Mouse (Mus musculus): ENCODE results near the gene Kbtbd2. TPM values are rescaled to one million over a fixed set of nuclear protein-coding genes. Genes with fewer than 3 reads are reported as not detected.

Gene Kbtbd2
- polyA plus RNA-seq, 1 experiment: 11.6 TPM

DNA sequence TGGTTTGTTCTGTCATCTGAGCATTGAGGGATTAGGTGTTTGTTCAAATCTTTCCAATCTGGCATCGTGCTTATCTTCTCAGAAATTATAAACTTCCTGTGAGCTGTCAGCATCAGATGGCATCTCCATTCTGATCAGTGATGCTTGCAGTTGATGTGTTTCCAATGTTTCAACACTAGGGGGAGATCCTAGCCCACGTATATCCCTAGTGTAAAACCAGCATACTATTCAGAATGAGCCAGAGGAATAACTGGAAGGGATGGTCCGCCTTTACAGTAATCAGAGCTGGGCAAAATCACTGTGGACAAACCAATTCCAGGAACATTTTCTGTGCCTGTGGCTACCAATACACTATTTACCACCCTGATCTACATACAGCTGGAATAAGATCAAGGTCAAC, 11.0 kb upstream of the Kbtbd2 start:
- Histone ChIP-seq H3K27me3 (ENCODE audit: control insufficient read depth, insufficient read depth, insufficient read length) (no peaks in the 10 kb centered on the region), H3K4me2 (ENCODE audit: low read depth) (no peak overlapping the region), H3K4me3 (no peak overlapping the region), H3K79me2 (ENCODE audit: control insufficient read depth, insufficient read depth) (no peaks in the 10 kb centered on the region), H3K36me3 (ENCODE audit: control insufficient read depth, insufficient read depth) (no peaks in the 10 kb centered on the region), H3ac (ENCODE audit: control insufficient read depth, insufficient read length) (no peak overlapping the region)
- TF ChIP-seq MYOD1 (IDR thresholded peaks at IDR 0.05; ENCODE audit: control insufficient read depth in 1 of 3, insufficient read length in 2 of 3, low read depth in 2 of 3): no peak
- no peak for TF ChIP-seq MAX (IDR thresholded peaks at IDR 0.05; ENCODE audit: low read depth)
- TF ChIP-seq SRF (IDR thresholded peaks at IDR 0.05; ENCODE audit: control insufficient read depth, insufficient read length, low read depth): no peak
- no peak for TF ChIP-seq TCF12 (IDR thresholded peaks at IDR 0.05; ENCODE audit: insufficient read depth, poor library complexity, severe bottlenecking)
- TF ChIP-seq MYOG (IDR thresholded peaks at IDR 0.05; ENCODE audit: control insufficient read depth in 1 of 3, insufficient read depth in 1 of 3, insufficient read length in 2 of 3, low read depth in 2 of 3): no peak
- no peak for TF ChIP-seq E2F4 (IDR thresholded peaks at IDR 0.05; ENCODE audit: insufficient read depth)
- TF ChIP-seq CEBPB (IDR thresholded peaks at IDR 0.05; ENCODE audit: insufficient read depth, poor library complexity, severe bottlenecking): no peak
- no peak for TF ChIP-seq USF1 (IDR thresholded peaks at IDR 0.05; ENCODE audit: low read depth)
- TF ChIP-seq POLR2AphosphoS2 (IDR thresholded peaks at IDR 0.05; ENCODE audit: insufficient read length, low read depth): no peak
- no peak for TF ChIP-seq REST (IDR thresholded peaks at IDR 0.05; ENCODE audit: insufficient read depth, insufficient read length)
- no peak for TF ChIP-seq TCF3 (IDR thresholded peaks at IDR 0.05; ENCODE audit: insufficient read length, low read depth)
- no peak for TF ChIP-seq POLR2A (IDR thresholded peaks at IDR 0.05; ENCODE audit: insufficient read length, low read depth)

DNA sequence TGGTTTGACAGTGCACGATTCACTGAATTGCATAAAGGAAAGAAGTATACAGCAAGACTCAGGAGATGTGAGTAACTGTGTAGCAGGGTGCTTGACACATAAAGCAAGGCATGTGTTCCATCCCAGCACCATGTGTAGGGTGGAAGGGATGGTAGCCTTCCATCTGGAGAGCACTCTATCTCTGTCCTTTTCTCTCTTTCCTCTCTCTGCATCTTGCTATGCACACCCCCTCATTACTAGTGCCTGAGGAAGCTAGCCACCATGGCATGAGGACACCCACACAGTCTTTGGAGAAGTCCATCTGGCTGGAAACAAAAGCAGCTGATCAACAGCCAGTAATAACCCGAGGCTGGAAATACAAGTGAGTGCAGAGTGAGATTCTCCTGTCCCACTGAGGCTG, 8.6 kb upstream of the Kbtbd2 start:
- H3K27me3 ChIP-seq (ENCODE audit: control insufficient read depth, insufficient read depth, insufficient read length): no peaks in the 10 kb centered on the region
- no peaks in the 10 kb centered on the region for H3K36me3 ChIP-seq (ENCODE audit: control insufficient read depth, insufficient read depth)
- no peak overlapping the region for H3ac ChIP-seq (ENCODE audit: control insufficient read depth, insufficient read length)
- TF ChIP-seq REST (IDR thresholded peaks at IDR 0.05; ENCODE audit: insufficient read depth, insufficient read length): no peak
- TF ChIP-seq CEBPB (IDR thresholded peaks at IDR 0.05; ENCODE audit: insufficient read depth, poor library complexity, severe bottlenecking): no peak
- no peak for TF ChIP-seq TCF3 (IDR thresholded peaks at IDR 0.05; ENCODE audit: insufficient read length, low read depth)
- TF ChIP-seq POLR2AphosphoS2 (IDR thresholded peaks at IDR 0.05; ENCODE audit: insufficient read length, low read depth): no peak
- TF ChIP-seq MYOG (IDR thresholded peaks at IDR 0.05; ENCODE audit: control insufficient read depth in 1 of 3, insufficient read depth in 1 of 3, insufficient read length in 2 of 3, low read depth in 2 of 3): no peak
- TF ChIP-seq USF1 (IDR thresholded peaks at IDR 0.05; ENCODE audit: low read depth): no peak
- TF ChIP-seq E2F4 (IDR thresholded peaks at IDR 0.05; ENCODE audit: insufficient read depth): no peak
- no peak for TF ChIP-seq SRF (IDR thresholded peaks at IDR 0.05; ENCODE audit: control insufficient read depth, insufficient read length, low read depth)
- TF ChIP-seq MAX (IDR thresholded peaks at IDR 0.05; ENCODE audit: low read depth): no peak
- no peak for TF ChIP-seq TCF12 (IDR thresholded peaks at IDR 0.05; ENCODE audit: insufficient read depth, poor library complexity, severe bottlenecking)
- no peak for TF ChIP-seq POLR2A (IDR thresholded peaks at IDR 0.05; ENCODE audit: insufficient read length, low read depth)
- no peak for TF ChIP-seq MYOD1 (IDR thresholded peaks at IDR 0.05; ENCODE audit: control insufficient read depth in 1 of 3, insufficient read length in 2 of 3, low read depth in 2 of 3)
- no peak overlapping the region for H3K4me2 ChIP-seq (ENCODE audit: low read depth)
- H3K4me3 ChIP-seq: no peak overlapping the region
- no peaks in the 10 kb centered on the region for H3K79me2 ChIP-seq (ENCODE audit: control insufficient read depth, insufficient read depth)

DNA sequence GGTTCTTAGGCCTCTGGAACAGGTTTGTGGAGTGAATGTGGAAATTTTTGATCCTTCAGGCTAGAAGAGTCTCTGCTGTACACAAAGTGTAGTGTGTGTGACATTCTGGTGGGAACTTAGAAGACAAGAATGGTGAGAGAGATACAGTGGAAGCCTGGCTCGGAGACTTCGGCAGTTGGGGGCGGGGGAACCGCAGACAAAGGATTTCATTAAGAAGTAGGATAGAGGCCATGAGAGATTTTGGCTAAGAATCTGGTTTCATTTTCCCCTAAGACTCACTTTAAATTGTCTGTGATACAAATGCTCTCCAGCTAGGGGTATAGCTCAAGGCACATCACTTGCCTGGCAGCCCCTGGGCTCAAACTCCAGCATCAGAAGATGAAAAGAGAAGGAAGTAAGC, 7.4 kb upstream of the Kbtbd2 start:
- Histone ChIP-seq H3K27me3 (ENCODE audit: control insufficient read depth, insufficient read depth, insufficient read length) (no peaks in the 10 kb centered on the region), H3K36me3 (ENCODE audit: control insufficient read depth, insufficient read depth) (no peaks in the 10 kb centered on the region), H3K4me3 (no peak overlapping the region), H3ac (ENCODE audit: control insufficient read depth, insufficient read length) (no peak overlapping the region), H3K4me2 (ENCODE audit: low read depth) (no peak overlapping the region), H3K79me2 (ENCODE audit: control insufficient read depth, insufficient read depth) (no peaks in the 10 kb centered on the region)
- no peak for TF ChIP-seq MYOD1 (IDR thresholded peaks at IDR 0.05; ENCODE audit: control insufficient read depth in 1 of 3, insufficient read length in 2 of 3, low read depth in 2 of 3)
- TF ChIP-seq REST (IDR thresholded peaks at IDR 0.05; ENCODE audit: insufficient read depth, insufficient read length): no peak
- TF ChIP-seq POLR2AphosphoS2 (IDR thresholded peaks at IDR 0.05; ENCODE audit: insufficient read length, low read depth): no peak
- TF ChIP-seq USF1 (IDR thresholded peaks at IDR 0.05; ENCODE audit: low read depth): no peak
- no peak for TF ChIP-seq CEBPB (IDR thresholded peaks at IDR 0.05; ENCODE audit: insufficient read depth, poor library complexity, severe bottlenecking)
- no peak for TF ChIP-seq MAX (IDR thresholded peaks at IDR 0.05; ENCODE audit: low read depth)
- TF ChIP-seq TCF12 (IDR thresholded peaks at IDR 0.05; ENCODE audit: insufficient read depth, poor library complexity, severe bottlenecking): no peak
- TF ChIP-seq MYOG (IDR thresholded peaks at IDR 0.05; ENCODE audit: control insufficient read depth in 1 of 3, insufficient read depth in 1 of 3, insufficient read length in 2 of 3, low read depth in 2 of 3): no peak
- no peak for TF ChIP-seq E2F4 (IDR thresholded peaks at IDR 0.05; ENCODE audit: insufficient read depth)
- TF ChIP-seq POLR2A (IDR thresholded peaks at IDR 0.05; ENCODE audit: insufficient read length, low read depth): no peak
- no peak for TF ChIP-seq SRF (IDR thresholded peaks at IDR 0.05; ENCODE audit: control insufficient read depth, insufficient read length, low read depth)
- no peak for TF ChIP-seq TCF3 (IDR thresholded peaks at IDR 0.05; ENCODE audit: insufficient read length, low read depth)

DNA sequence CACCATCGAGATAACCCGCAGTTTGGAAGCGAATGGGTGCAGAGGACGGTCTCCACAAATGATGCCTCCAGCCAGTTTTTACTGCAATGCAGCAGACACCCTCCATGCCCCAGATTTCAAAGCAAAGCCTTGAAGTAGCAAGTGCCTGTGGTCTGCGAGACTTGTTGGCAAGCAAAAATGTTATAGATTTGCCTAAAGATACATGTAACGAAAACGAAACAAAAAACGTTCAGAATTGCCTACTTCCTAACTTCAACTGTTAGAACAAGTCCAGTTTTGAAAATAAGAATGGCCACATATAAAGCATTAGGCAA, 496 bp upstream of the Kbtbd2 start:
- peaks cover 39% of the 10 kb centered on the region for H3K79me2 ChIP-seq (ENCODE audit: control insufficient read depth, insufficient read depth)
- TF ChIP-seq USF1 (IDR thresholded peaks at IDR 0.05; ENCODE audit: low read depth): no peak
- TF ChIP-seq MYOD1 (IDR thresholded peaks at IDR 0.05; ENCODE audit: control insufficient read depth in 1 of 3, insufficient read length in 2 of 3, low read depth in 2 of 3): no peak
- no peak for TF ChIP-seq SRF (IDR thresholded peaks at IDR 0.05; ENCODE audit: control insufficient read depth, insufficient read length, low read depth)
- TF ChIP-seq E2F4 (IDR thresholded peaks at IDR 0.05; ENCODE audit: insufficient read depth): no peak
- TF ChIP-seq MAX (IDR thresholded peaks at IDR 0.05; ENCODE audit: low read depth): no peak
- no peak for TF ChIP-seq TCF12 (IDR thresholded peaks at IDR 0.05; ENCODE audit: insufficient read depth, poor library complexity, severe bottlenecking)
- no peak for TF ChIP-seq POLR2A (IDR thresholded peaks at IDR 0.05; ENCODE audit: insufficient read length, low read depth)
- no peak for TF ChIP-seq REST (IDR thresholded peaks at IDR 0.05; ENCODE audit: insufficient read depth, insufficient read length)
- TF ChIP-seq POLR2AphosphoS2 (IDR thresholded peaks at IDR 0.05; ENCODE audit: insufficient read length, low read depth): no peak
- TF ChIP-seq TCF3 (IDR thresholded peaks at IDR 0.05; ENCODE audit: insufficient read length, low read depth): no peak
- TF ChIP-seq CEBPB (IDR thresholded peaks at IDR 0.05; ENCODE audit: insufficient read depth, poor library complexity, severe bottlenecking): no peak
- TF ChIP-seq MYOG (IDR thresholded peaks at IDR 0.05; ENCODE audit: control insufficient read depth in 1 of 3, insufficient read depth in 1 of 3, insufficient read length in 2 of 3, low read depth in 2 of 3): no peak
- H3K4me2 ChIP-seq (ENCODE audit: low read depth): peak overlapping the region; percentile 81
- H3K27me3 ChIP-seq (ENCODE audit: control insufficient read depth, insufficient read depth, insufficient read length): no peaks in the 10 kb centered on the region
- peak overlapping the region; percentile 82 for H3ac ChIP-seq (ENCODE audit: control insufficient read depth, insufficient read length)
- no peaks in the 10 kb centered on the region for H3K36me3 ChIP-seq (ENCODE audit: control insufficient read depth, insufficient read depth)
- H3K4me3 ChIP-seq: peak overlapping the region; percentile 56
